ENCODE assay signal across 26 mouse cellular contexts in the genomic region with DNA sequence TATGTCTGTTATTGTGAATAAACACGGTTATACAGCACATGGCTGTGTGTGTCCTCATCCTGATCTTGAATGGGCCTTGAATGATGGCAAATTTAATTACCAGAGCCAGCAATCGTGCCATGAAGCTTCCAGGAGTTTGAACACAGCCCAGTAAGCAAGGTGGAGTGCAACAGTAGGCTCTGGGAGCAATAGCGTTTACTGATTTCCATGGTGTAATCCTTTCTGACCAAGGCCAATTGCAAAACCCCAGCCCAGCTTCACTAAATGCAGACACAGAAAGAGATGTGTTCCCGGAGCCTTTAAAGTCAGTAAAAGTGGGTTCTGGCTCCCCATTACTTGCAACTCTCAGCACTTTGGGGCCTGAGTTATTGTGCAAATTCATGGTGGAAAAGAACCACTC. TPM values are rescaled to one million over a fixed set of nuclear protein-coding genes. Genes with fewer than 3 reads are reported as not detected.
"Had no signal": no experiment of that assay in that cellular context is flagged by ENCODE, and none has a peak within 500 bp of the region (broad histone marks: within the 10 kb centered on the region; RNA-seq: fewer than 3 reads in every experiment).

No protein-coding gene starts in this region.

- H3K36me3 ChIP-seq: embryonic facial prominence, embryonic 12.5 days; embryonic facial prominence, embryonic 15.5 days; forebrain, embryonic 15.5 days had no signal

- H3K27me3 ChIP-seq: embryonic facial prominence, embryonic 12.5 days; embryonic facial prominence, embryonic 13.5 days; embryonic facial prominence, embryonic 15.5 days; forebrain, embryonic 12.5 days; forebrain, embryonic 13.5 days; forebrain, embryonic 15.5 days had no signal

- DNase-seq: cerebellum, adult 8-10 months; cerebellum, adult 9-10 months; cerebellum, adult 9-11 months; cerebellum, postnatal 10 days; cerebellum, postnatal 14 days; cerebellum, postnatal 25 days; cerebellum, postnatal 36 days; embryo, embryonic 11 days; forebrain, postnatal 0 days; gastrocnemius, adult 2 months; gastrocnemius, postnatal 10 days; gastrocnemius, postnatal 14 days; gastrocnemius, postnatal 25 days; gastrocnemius, postnatal 36 days; heart, adult 18-20 months; heart, adult 2 months had no signal

- ATAC-seq: forebrain, embryonic 13.5 days; forebrain, embryonic 14.5 days; forebrain, embryonic 15.5 days; forebrain, postnatal 0 days had no signal

- H3K4me2 ChIP-seq: embryonic facial prominence, embryonic 12.5 days; embryonic facial prominence, embryonic 13.5 days; embryonic facial prominence, embryonic 15.5 days; forebrain, embryonic 12.5 days; forebrain, embryonic 13.5 days; forebrain, embryonic 15.5 days had no signal

- H3K4me1 ChIP-seq: embryonic facial prominence, embryonic 10.5 days; embryonic facial prominence, embryonic 12.5 days; embryonic facial prominence, embryonic 13.5 days; embryonic facial prominence, embryonic 15.5 days; forebrain, embryonic 12.5 days; forebrain, embryonic 13.5 days; forebrain, embryonic 15.5 days had no signal

- H3K27ac ChIP-seq: embryonic facial prominence, embryonic 10.5 days; embryonic facial prominence, embryonic 12.5 days; embryonic facial prominence, embryonic 13.5 days; embryonic facial prominence, embryonic 15.5 days; forebrain, embryonic 10.5 days; forebrain, embryonic 12.5 days; forebrain, embryonic 13.5 days; forebrain, embryonic 15.5 days; gastrocnemius, adult 2 months; heart, adult 2 months had no signal

- H3K9me3 ChIP-seq: embryonic facial prominence, embryonic 10.5 days; embryonic facial prominence, embryonic 12.5 days; embryonic facial prominence, embryonic 13.5 days; embryonic facial prominence, embryonic 15.5 days; forebrain, embryonic 10.5 days; forebrain, embryonic 12.5 days; forebrain, embryonic 13.5 days; forebrain, embryonic 15.5 days had no signal

- H3K4me3 ChIP-seq: embryonic facial prominence, embryonic 10.5 days; embryonic facial prominence, embryonic 12.5 days; embryonic facial prominence, embryonic 13.5 days; embryonic facial prominence, embryonic 15.5 days; erythroblast, embryonic 14.5 days; forebrain, embryonic 10.5 days; forebrain, embryonic 12.5 days; forebrain, embryonic 13.5 days; forebrain, embryonic 15.5 days; gastrocnemius, adult 2 months; heart, adult 2 months had no signal

- H3K9ac ChIP-seq: embryonic facial prominence, embryonic 12.5 days; embryonic facial prominence, embryonic 13.5 days; embryonic facial prominence, embryonic 15.5 days; forebrain, embryonic 12.5 days; forebrain, embryonic 13.5 days; forebrain, embryonic 15.5 days; forebrain, postnatal 0 days had no signal

RNA-seq across cellular contexts. Expression of gene Pank1, which starts 47.6 kb away (rescaled TPM):
- polyA plus RNA-seq: erythroblast, embryonic 14.5 days had no signal
